Mouse (Mus musculus): ENCODE measurements around the gene Pdia6.

DNA sequence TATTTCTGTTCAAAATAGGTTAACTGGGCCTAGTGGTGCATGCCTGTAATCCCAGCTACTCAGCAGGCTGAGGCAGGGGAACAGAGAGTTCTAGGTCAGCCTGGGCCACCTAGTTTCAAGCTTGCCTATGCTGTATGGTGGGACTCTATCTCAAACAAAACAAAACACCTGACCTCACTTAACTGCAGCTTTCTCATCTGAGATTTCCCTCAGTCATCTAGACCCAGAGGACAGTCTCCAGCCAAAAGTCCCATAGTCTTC lies 27.0 kb upstream of the Pdia6 start:
- TF ChIP-seq POLR2A (IDR thresholded peaks at IDR 0.05; ENCODE audit: borderline replicate concordance, low read depth, low read length), result no peak
- no peak for TF ChIP-seq CTCF (IDR thresholded peaks at IDR 0.05; ENCODE audit: low read depth, low read length)

Data from bone marrow macrophage, adult 2 months (primary cell).